Mouse (Mus musculus): Measurements from ENCODE around the gene Neurl2. TPM values are rescaled to one million over a fixed set of nuclear protein-coding genes. Genes with fewer than 3 reads are reported as not detected.
"Not testable (repeated sequence)": the region's sequence is repeated elsewhere in the genome, so short reads cannot be mapped to it uniquely, and the experiment has no call there.

The Neurl2 gene
- polyA plus RNA-seq, 1 experiment from 2014 or later, result 6.9 TPM

DNA sequence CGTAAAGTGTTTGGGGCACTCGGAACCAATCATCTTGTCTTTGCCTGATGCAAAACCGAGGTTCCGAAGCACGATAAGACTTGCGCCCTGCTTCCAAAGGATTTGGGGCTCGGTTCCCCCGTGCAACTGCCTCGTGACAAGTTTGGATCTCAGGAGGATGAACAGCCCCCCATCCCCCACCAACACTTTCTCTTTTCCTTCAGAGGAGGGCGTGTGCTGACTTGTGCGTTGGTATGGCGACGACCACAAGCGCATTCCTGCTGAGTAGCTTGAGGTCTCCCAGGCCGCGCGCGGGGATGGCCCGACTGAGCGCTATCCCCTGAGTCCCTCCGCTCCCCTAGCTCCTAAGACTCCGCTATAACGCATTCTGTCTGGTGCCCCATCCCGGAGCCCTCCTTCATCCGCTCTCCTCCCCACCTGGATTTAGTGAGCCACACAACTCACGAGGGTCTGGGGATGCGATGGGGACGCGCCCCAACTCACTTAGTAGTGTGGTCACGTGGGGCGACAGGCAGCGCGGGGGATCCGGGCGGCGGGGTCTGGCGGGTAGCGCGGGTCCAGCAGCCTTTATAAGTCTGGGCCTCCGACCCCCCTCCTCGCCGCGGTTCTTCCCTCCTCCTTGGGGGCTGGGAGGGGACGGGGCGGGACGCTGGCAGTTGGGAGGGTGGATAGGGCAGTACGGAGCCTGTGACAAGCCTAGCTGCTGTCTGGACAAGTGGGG lies 24.0 kb upstream of the Neurl2 start, which contains the start of gene Pltp:
Pltp (minus strand) TSS at position 611 of the 721 bp plus-strand sequence.
- Histone ChIP-seq H3K4me2 (peak within 1 kb of the TSS; percentile 94), H3K27ac (peak within 1 kb of the TSS; percentile 73; the same call in 1 of the 2 replicates), H3K4me3 (replicated peaks) (peak within 1 kb of the TSS; percentile 51), H3K36me3 (no peaks in the 10 kb centered on the region), H3K27me3 (replicated peaks) (peaks cover 12% of the 10 kb centered on the region), H3K9ac (peak within 1 kb of the TSS; percentile 40; the same call in 1 of the 2 replicates), H3K4me1 (peaks cover 42% of the 10 kb centered on the region), H3K9me3 (no peaks in the 10 kb centered on the region)
- WGBS, result under 1% methylated on average over 46 of the region's 47 CpGs
- ATAC-seq (ENCODE audit: insufficient read depth, low FRiP score, low read depth), result peak; percentile 51; the same call in 1 of the 2 replicates

DNA sequence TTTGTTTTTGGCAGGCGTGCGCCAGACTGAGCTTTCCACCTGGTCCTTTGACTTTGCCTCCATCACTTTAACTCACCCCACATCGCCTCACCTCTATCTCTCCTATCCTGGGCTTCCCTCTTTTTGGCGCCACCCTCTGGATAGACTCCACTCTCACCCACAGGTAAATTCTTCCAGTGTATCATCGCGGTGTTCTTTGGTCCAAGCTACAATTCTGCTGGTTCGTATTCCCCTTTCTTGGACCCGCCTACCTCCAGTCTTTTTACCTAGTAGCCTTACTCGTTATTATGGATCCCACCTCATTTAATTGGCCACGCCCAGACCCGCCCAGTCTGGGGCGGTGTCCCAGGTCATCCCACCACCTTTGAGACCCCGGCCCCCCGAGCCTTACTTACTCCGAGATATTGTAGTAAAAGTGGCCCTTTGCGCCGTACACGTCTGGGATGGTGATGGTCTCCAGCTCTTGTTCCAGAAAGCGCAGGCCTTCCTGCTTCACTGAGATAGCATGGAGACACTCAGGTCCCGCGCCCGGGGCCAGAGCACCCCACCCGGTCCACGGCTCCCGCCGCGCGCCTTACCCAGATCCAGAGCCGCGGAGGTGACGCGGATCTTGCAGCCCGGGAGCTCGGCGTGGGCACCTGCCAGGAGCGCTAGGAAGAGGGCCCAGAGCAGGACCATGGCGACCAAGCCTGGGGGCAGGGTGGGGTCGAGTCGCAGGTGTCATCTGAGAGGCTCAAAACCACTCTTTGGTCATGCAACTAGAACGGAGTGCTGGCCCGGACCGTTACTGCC lies 23.2 kb upstream of the Neurl2 start:
- Histone ChIP-seq H3K27me3 (replicated peaks) (peaks cover 12% of the 10 kb centered on the region), H3K4me1 (peaks cover 36% of the 10 kb centered on the region), H3K9me3 (no peaks in the 10 kb centered on the region), H3K4me2 (peak overlapping the region; percentile 94), H3K27ac (no peak overlapping the region), H3K9ac (peak overlapping the region; percentile 40; the same call in 1 of the 2 replicates), H3K36me3 (no peaks in the 10 kb centered on the region), H3K4me3 (replicated peaks) (peak overlapping the region; percentile 51)
- WGBS, result 2% methylated on average over 42 of the region's 42 CpGs
- no peak for ATAC-seq (ENCODE audit: insufficient read depth, low FRiP score, low read depth)

DNA sequence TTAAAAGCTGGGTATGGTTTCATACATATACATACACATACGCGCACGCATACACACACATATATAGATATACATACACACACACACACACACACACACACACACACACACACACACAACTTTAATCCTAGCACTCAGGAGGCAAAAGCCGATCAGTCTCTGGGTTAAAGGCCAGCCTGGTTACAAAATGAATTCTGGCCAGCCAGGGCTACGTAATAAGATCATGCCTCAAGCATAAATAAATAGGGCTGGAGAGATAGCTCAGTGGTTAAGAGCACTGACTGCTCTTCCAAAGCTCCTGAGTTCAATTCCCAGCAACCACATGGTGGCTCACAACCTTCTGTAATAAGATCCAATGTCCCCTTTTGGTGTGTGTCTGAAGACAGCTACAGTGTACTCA lies 22.3 kb upstream of the Neurl2 start:
- not testable (repeated sequence) for H3K4me3 ChIP-seq (replicated peaks); H3K4me2 ChIP-seq; H3K27ac ChIP-seq; ATAC-seq (ENCODE audit: insufficient read depth, low FRiP score, low read depth); H3K9ac ChIP-seq; H3K36me3 ChIP-seq; H3K9me3 ChIP-seq
- WGBS, result 79% methylated on average over 5 of the region's 5 CpGs
- peaks cover 12% of the 10 kb centered on the region for H3K27me3 ChIP-seq (replicated peaks)
- H3K4me1 ChIP-seq, result peaks cover 30% of the 10 kb centered on the region

DNA sequence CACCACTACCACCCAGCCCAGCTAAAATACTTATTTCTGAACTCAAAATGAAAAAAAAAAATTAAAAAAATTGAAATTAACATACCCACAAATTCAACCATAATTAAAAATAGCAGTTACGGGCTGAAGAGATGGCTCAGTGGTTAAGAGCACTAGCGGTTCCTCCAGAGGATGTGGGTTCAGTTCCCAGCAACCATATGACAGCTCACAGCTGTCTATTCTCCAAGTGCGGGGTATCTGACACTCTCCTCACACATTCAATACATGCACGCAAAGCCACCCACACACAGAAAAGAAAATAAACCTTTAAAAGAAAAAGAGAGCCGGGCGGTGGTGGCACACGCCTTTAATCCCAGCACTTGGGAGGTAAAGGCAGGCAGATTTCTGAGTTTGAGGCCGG lies 16.8 kb upstream of the Neurl2 start:
- Histone ChIP-seq H3K36me3 (no peaks in the 10 kb centered on the region), H3K9me3 (no peaks in the 10 kb centered on the region), H3K27ac (no peak overlapping the region), H3K4me1 (no peaks in the 10 kb centered on the region), H3K4me2 (no peak overlapping the region), H3K9ac (no peak overlapping the region), H3K4me3 (replicated peaks) (no peak overlapping the region), H3K27me3 (replicated peaks) (no peaks in the 10 kb centered on the region)
- ATAC-seq (ENCODE audit: insufficient read depth, low FRiP score, low read depth), result no peak
- WGBS, result 75% methylated on average over 8 of the region's 8 CpGs

DNA sequence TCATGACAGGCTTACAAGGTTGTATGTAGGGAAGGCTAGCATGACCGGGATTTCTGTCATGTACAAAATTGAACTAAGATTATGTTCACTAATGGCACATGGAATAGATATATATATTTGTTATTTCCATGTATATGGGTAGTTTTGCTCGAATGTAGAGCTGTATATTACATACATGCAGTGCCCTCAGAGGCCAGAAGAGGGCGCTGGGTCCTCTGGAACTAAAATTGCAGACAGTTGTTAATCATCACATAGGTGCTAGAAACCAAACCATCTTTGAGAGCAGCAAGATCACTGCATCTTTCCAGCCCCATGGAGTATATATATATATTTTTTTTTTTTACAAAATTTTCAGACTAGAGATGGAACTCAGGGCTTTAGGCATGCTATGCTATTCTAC lies 12.5 kb upstream of the Neurl2 start:
- H3K4me1 ChIP-seq, result no peaks in the 10 kb centered on the region
- H3K4me2 ChIP-seq, result no peak overlapping the region
- H3K36me3 ChIP-seq, result no peaks in the 10 kb centered on the region
- H3K9me3 ChIP-seq, result no peaks in the 10 kb centered on the region
- no peak for ATAC-seq (ENCODE audit: insufficient read depth, low FRiP score, low read depth)
- H3K27ac ChIP-seq, result no peak overlapping the region
- H3K27me3 ChIP-seq (replicated peaks), result no peaks in the 10 kb centered on the region
- no peak overlapping the region for H3K9ac ChIP-seq
- whole genome bisulfite sequencing, result 50% methylated on average over 3 of the region's 3 CpGs
- H3K4me3 ChIP-seq (replicated peaks), result no peak overlapping the region

DNA sequence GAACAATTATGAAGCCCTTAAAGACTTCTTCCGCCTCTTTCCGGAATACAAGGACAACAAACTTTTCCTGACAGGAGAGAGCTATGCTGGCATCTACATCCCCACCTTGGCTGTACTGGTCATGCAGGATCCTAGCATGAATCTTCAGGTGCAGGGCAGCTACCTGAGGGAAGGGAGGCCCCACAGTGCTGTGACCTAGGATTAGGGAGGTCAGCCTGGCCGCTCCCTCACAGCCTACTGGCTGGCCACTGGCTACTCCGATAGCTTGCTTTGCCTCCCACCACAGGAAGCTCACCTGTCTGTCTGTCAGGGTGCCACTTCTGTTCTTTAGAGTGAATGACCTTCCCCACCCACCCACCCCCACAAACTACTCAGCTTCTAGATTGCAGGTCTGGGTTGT lies 1.9 kb upstream of the Neurl2 start:
- no peaks in the 10 kb centered on the region for H3K9me3 ChIP-seq
- 87% methylated on average over 4 of the region's 4 CpGs for WGBS
- H3K4me3 ChIP-seq (replicated peaks), result peak overlapping the region; percentile 63; the same call in 1 of the 2 replicates
- peaks cover 19% of the 10 kb centered on the region; the same call in 1 of the 2 replicates for H3K36me3 ChIP-seq
- H3K4me1 ChIP-seq, result peaks cover 17% of the 10 kb centered on the region
- no peaks in the 10 kb centered on the region for H3K27me3 ChIP-seq (replicated peaks)
- H3K9ac ChIP-seq, result no peak overlapping the region
- no peak overlapping the region for H3K27ac ChIP-seq
- ATAC-seq (ENCODE audit: insufficient read depth, low FRiP score, low read depth), result no peak
- no peak overlapping the region for H3K4me2 ChIP-seq

DNA sequence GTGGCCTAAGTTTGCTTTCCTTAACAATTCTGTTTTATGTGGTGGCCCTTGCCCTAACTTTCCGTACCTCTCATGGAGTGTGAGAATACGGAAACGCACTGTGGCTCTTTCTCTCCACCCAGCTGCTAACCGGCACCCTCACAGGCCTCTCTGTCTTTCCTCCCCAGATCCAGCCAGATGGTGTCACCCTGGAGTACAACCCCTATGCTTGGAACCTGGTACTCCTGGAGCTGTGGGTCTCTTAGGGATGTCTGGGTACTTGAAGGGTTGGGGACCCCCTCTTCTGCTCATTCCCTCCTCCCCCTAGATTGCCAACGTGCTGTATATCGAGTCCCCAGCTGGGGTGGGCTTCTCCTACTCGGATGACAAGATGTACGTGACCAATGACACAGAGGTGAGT lies 1.3 kb upstream of the Neurl2 start:
- Histone ChIP-seq H3K4me3 (replicated peaks) (peak overlapping the region; percentile 63), H3K4me1 (peaks cover 17% of the 10 kb centered on the region), H3K27ac (no peak overlapping the region), H3K36me3 (peaks cover 13% of the 10 kb centered on the region; the same call in 1 of the 2 replicates), H3K9ac (peak overlapping the region; percentile 81; the same call in 1 of the 2 replicates), H3K27me3 (replicated peaks) (no peaks in the 10 kb centered on the region), H3K9me3 (no peaks in the 10 kb centered on the region), H3K4me2 (peak overlapping the region; percentile 98)
- no peak for ATAC-seq (ENCODE audit: insufficient read depth, low FRiP score, low read depth)
- 35% methylated on average over 8 of the region's 8 CpGs for WGBS

DNA sequence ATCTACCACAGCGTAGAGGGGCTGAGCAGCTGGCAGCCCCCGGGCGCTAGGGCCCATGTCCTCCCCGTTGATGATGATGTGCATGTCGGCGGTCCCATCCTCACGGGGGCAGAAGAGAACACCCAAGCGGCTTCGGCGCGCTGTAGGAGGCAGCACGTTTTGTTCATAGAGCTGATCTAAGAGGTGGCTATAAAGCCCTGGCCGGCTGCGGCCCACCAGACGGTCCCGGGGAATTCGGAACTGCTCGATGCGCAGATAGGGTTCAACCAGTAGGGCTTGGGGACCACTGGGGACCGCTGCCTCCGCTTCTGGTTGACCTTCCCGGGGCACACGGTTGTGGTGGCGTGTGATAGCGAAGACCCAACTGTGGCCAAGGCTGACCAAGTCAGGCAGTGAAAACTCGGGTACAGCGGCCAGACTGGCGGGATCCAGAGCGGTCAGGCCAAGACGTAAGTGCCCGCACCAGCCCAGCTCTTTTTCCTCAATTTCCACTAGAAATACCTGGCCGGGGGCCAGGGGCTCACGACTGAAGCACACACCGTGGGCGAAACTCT lies 431 bp downstream of the Neurl2 start, which contains the start of gene Ctsa:
Ctsa (plus strand) TSS at position 126 of the 554 bp plus-strand sequence.
- Histone ChIP-seq H3K36me3 (0 out of 2 replicates have a peak, but pooled peaks cover 3% of the 10 kb centered on the region), H3K4me3 (replicated peaks) (peak within 1 kb of the TSS; percentile 63), H3K9me3 (no peaks in the 10 kb centered on the region), H3K4me1 (peaks cover 17% of the 10 kb centered on the region), H3K27me3 (replicated peaks) (no peaks in the 10 kb centered on the region), H3K4me2 (peak within 1 kb of the TSS; percentile 98), H3K9ac (peak within 1 kb of the TSS; percentile 81), H3K27ac (peak within 1 kb of the TSS; percentile 87)
- under 1% methylated on average over 35 of the region's 35 CpGs for WGBS
- peak; percentile 69 for ATAC-seq (ENCODE audit: insufficient read depth, low FRiP score, low read depth)

DNA sequence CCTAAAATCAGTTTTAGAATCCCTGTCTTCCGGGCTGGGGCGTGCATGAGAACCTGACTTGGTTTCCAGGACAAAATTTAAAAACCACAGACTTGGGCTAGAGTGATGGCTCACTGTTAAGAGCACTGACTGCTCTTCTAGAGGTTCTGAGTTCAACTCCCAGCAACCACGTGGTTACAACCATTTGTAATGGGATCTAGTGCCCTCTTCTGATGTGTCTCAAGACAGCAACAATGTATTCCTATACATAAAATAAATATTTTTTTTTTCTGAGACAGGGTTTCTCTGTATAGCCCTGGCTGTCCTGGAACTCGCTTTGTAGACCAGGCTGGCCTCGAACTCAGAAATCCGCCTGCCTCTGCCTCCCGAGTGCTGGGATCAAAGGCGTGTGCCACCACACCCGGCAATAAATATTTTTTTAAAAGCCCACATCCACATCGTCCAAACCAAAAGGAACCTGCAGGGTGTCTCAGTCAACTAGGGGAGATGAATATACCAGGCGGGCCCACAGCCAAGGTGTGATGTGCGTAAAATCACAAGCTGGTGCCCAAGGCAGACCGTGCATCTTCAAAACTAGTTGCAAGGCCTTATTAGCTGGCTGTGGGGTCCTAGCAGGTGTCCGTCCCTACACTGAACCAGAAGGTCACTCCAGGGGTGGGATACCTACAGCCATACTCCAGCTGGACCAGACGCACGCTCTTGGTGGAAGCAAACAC lies 1.1 kb downstream of the Neurl2 start:
- H3K9me3 ChIP-seq, result no peaks in the 10 kb centered on the region
- no peaks in the 10 kb centered on the region for H3K27me3 ChIP-seq (replicated peaks)
- peaks cover 17% of the 10 kb centered on the region for H3K4me1 ChIP-seq
- H3K27ac ChIP-seq, result peak overlapping the region; percentile 87; the same call in 1 of the 2 replicates
- 56% methylated on average over 16 of the region's 16 CpGs for WGBS
- no peak overlapping the region for H3K9ac ChIP-seq
- peaks cover 6% of the 10 kb centered on the region; the same call in 1 of the 2 replicates for H3K36me3 ChIP-seq
- no peak for ATAC-seq (ENCODE audit: insufficient read depth, low FRiP score, low read depth)
- peak overlapping the region; percentile 98 for H3K4me2 ChIP-seq
- peak overlapping the region; percentile 63 for H3K4me3 ChIP-seq (replicated peaks)

DNA sequence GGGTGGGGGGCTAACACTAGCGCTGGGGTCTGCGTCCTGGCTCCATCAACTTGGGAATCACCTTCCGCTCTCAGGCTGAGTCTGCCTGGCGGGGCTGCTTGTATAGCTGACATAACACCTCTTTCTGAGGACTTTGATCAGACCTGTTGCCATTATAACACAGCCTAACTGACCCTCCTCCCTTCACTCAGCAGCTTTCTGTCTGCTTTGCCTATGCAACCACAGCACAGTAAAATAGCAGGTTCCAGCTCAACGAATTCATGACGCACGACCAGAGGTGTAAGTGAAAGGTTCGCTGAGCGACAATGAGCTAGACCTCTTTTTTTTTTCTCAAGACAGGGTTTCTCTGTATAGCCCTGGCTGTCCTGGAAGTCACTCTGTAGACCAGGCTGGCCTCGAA lies 2.2 kb downstream of the Neurl2 start:
- Histone ChIP-seq H3K4me1 (peaks cover 17% of the 10 kb centered on the region), H3K36me3 (peaks cover 5% of the 10 kb centered on the region), H3K4me3 (replicated peaks) (no peak overlapping the region), H3K9me3 (no peaks in the 10 kb centered on the region), H3K4me2 (no peak overlapping the region), H3K27me3 (replicated peaks) (no peaks in the 10 kb centered on the region), H3K9ac (no peak overlapping the region), H3K27ac (no peak overlapping the region)
- ATAC-seq (ENCODE audit: insufficient read depth, low FRiP score, low read depth), result no peak
- 87% methylated on average over 10 of the region's 10 CpGs for WGBS

DNA sequence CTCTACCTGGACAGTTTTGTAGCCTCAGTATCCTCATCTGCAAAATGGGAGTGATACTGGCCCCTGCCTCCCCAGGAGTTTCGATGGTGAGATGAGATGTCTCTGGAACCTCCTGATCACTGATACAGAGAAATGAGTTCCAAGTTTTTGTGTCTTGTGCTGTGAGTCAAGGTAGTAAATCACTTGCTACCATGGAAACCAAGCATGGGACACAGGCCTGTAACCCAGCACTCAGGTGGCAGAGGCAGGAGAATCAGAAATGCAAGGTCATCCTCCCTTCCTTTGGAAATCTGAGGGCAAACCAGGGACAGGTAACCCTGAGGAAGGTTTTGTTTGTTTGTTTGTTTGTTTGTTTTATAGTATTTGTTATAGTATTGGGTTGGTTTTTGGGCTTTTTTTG lies 4.2 kb downstream of the Neurl2 start:
- no peak overlapping the region for H3K4me2 ChIP-seq
- H3K9ac ChIP-seq, result no peak overlapping the region
- H3K36me3 ChIP-seq, result peaks cover 16% of the 10 kb centered on the region
- WGBS, result 100% methylated on average over 1 of the region's 1 CpGs
- H3K27me3 ChIP-seq (replicated peaks), result no peaks in the 10 kb centered on the region
- H3K4me1 ChIP-seq, result peaks cover 6% of the 10 kb centered on the region
- no peak overlapping the region for H3K4me3 ChIP-seq (replicated peaks)
- no peak for ATAC-seq (ENCODE audit: insufficient read depth, low FRiP score, low read depth)
- H3K9me3 ChIP-seq, result no peaks in the 10 kb centered on the region
- no peak overlapping the region for H3K27ac ChIP-seq
